Mouse (Mus musculus) T-helper 2 cell (primary cell): ENCODE measurements at regions not wholly inside any gene's neighbourhood (a gene's known extent, or its start where the extent isn't known, plus 50 kb on each side); places are given as distances from the start of the nearest gene placed in this dataset.

ENCODE experiments used
- in situ Hi-C: fragments of 300-600 bp; cut with MboI, MseI; formaldehyde crosslinking; loops from one replicate; pipeline ENCODE4 v1.15.1; 2025; ENCODE audit warnings: high pct_unique_total_duplicates

- in situ Hi-C loops: no loop called here
Observed at GRCm38 (mm10) chr17:45893698-45894097, 138.5 kb downstream of the Vegfa start.

GRCm38 (mm10) chr17:45893094-45893493 lies 139.1 kb downstream of the Vegfa start:
- in situ Hi-C loops: no loop called here

DNA sequence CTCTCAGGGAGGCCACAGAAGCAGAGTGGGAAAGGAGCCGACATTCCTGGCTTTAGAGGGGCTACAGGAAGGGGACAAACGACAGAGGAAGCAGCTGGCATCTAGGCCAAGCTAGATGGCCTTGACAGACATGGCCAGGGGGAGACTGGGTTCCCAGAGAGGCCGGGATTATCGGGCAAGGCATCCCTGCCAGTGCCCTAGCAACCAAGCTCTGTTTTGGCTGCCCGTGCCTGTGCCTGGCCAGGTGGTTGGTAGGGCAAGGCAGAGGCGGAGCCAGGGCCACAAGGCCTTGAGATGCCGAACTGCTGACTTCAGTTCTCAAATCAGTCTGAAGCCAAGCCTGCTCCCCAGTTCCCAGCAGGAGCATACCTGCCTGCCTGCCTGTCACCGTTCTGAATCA lies 142.7 kb downstream of the Vegfa start:
- in situ Hi-C loops: no loop called here

- in situ Hi-C loops: no loop called here
Observed at GRCm38 (mm10) chr17:45889051-45889450, 143.1 kb downstream of the Vegfa start.

GRCm38 (mm10) chr17:45886420-45887049 lies 145.6 kb downstream of the Vegfa start:
- in situ Hi-C loops: no loop called here

DNA sequence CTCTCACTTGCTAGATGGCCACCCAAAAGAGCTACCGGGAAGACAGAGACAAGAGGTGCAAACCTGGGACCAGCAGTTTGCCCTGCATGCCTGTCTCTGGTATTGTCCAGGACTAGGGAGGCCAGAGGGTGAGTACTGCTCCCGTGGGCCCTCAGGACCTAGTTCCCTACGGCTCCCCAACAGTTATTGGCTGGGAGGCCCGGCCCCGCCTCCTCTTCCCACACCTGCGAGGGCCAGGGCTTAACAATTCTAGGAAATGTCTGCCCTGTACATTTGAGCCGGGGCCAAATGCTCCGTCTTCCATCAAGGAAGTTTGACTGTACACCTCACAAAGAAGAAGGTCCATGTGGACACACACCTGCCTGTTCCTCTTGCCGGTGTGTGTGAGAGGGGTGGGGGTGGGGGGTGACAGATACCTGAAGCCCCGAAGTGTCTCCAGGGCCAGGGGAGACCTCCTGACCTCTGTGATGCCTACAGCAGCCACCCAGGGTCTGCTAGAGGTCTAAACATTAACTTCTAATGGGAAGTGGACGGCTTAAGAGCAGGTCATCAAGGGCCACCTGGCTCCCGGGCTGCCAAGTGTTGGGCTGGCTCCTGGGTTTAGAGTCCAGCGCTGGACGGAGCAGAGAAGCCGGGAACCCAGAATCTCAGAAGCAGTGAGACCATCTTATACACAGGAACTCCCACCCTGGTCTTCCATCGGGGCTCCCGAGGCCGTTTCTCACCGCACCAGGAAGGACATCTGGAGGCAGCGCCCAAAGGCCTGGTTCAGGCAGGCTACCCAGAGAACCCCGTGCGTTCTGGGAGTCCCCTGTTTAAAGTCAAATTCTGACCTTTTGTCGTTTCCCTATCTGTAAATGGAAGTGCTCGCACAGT lies 146.5 kb downstream of the Vegfa start:
- in situ Hi-C loops: no loop called here

DNA sequence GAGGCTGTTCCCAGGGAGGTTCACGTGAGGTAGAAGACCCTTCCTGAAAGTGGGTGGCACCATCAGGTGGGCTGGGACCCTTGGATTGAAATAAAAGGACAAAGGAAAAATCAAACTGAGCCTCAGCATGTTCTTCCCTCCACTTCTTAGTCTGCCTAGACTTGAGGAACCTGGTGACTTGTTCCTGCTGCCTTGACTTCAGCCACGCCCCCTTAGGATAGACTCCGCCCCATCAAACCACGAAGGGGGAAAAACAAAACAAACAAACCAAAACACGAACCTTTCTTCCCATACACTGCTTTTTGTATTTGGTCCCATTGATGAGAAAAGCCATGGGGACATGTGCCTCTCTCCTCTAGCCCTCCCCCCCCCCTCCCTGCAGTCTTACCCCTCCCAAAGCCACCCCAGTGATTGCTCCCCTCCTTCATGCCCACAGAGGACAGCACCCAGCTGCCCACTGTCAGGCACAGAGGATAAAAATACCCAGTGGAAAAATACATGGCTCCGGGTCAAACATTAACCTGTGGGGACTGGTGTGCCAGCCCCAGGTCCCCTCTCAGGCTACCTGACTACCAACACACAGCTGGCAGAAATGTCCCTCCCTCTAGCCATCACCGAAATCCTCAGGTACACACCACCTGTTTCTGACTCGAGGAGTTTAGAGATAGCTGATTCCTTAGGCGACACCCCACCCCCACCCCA lies 148.0 kb downstream of the Vegfa start:
- in situ Hi-C loops: no loop called here

- in situ Hi-C loops: no loop called here
Observed at GRCm38 (mm10) chr17:45882682-45883081, 149.0 kb upstream of the 1600014C23Rik start.

DNA sequence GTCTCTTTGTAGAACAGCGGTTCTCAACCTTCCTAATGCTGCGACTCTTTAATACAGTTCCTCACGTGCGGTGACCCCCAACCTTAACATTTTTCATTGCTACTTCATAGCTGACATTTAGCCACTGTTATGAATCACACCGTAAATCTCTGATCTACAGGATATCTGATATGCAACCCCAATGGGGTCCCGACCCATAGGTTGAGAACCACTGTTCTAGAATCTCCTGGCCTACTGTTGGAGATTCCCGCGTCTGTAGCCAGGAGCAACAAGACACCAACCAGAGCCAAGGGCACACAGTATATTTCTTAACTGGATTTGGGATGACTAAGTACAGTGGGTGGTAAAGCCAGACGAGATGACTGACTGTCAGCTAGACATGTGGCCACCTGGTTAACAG lies 147.6 kb upstream of the 1600014C23Rik start:
- in situ Hi-C loops: no loop called here

GRCm38 (mm10) chr17:45880761-45881160 lies 147.1 kb upstream of the 1600014C23Rik start:
- in situ Hi-C loops: no loop called here

- in situ Hi-C loops: no loop called here
Observed at GRCm38 (mm10) chr17:45879478-45880250, 146.0 kb upstream of the 1600014C23Rik start.

DNA sequence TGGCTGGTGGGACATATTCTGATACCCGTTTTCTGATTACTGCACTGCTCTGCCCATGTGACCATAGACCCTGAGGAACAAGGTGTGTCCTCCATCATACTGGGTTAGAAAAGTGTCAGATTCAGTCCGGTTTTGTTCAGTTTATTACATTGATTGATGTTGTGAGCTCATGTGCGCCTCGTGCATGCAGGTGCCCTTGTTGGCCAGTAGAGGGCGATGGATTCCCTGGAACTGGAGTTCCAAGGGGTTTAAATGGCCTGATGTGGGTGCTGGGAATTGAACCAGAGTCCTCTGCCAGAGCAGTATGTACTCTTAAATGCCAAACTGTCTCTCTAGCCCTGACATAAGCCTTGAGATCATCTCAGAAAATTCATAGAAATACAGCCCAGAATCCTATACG lies 144.8 kb upstream of the 1600014C23Rik start:
- in situ Hi-C loops: no loop called here

DNA sequence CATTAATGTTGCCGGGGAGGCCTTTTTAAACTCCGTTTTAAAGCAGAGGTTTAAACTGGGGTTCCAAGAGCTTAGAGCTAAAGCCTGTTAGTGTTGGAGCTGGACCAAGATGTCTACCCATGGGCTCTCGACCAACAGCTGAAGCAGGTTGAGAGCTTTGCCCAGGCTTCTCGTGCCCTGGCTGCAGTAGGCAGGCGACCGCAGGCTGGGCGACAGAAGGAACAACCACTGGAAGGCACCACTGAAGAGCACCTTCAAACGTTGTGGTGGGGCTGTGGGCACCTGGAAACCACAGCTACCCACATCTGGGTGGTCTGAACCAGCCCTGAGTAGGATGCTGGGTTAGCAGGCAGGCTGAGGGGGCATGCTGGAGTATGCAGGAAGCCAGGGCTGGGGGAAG lies 141.7 kb upstream of the 1600014C23Rik start:
- in situ Hi-C loops: no loop called here

DNA sequence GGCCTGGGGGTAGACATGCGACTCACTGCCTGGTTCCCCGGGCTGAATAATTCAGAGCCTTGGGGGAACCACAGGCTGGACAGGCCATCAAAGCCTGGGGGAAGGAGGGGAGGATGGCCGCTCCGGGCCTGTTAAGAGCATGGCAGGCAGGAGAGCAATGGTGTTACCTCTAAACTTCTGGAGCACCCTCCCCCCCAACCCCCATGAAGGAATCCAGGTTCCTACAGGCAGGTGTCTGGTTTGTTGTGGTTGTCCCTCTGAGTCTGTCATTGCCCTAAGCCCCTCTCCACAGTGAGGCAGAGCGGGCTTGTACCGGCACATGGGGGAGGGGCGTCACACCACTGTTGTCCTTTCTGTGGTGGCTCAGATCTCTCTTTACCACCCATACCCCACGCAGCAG lies 140.4 kb upstream of the 1600014C23Rik start:
- in situ Hi-C loops: no loop called here

- in situ Hi-C loops: no loop called here
Observed at GRCm38 (mm10) chr17:45873200-45873955, 139.7 kb upstream of the 1600014C23Rik start.

DNA sequence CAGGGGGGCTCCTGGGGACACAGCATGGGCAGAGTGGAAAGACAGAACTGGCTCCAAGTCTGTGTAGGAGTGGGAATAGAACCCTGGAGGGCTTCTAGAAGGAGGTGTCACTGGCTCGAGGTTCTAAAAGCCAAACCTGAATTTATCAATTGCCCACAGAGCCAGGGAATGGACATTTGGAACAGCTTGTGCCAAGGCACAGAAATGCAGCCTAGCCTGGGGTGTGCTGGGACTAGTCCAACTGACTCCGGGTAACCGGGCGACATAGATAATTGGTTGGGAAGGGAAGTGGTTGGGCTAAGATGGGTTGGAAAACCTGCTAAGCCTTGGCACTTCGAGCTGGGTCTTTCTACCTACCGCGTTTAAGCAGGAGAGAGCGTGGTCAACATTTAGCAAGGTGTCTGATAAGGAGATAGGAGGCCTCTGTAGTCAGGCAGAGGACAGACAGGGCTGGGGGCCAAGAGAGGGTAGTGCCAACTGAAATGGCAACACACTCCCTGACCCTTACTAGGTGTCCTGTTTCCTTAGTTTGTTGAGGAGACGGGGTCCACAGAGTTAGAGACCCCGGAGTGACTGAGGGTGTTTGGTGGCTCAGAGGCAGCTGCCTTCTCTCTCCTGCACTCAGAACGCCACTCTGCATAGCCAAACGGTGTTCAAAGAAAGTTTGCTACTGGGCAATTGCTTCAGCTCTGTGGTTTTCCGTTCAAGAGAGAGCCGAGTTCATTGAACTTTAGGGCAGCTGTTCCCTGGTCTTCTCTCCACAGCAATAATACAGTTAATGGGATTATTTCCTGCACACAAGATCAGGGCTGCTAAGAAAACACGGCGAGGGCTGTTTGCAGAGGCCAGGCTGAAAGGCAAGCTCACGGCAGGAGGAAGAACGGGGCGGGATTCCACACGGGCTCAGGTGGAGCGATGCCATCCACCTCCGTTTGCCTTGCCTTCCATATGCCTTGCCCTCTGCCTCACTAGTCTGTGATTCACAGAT lies 138.3 kb upstream of the 1600014C23Rik start:
- in situ Hi-C loops: no loop called here

DNA sequence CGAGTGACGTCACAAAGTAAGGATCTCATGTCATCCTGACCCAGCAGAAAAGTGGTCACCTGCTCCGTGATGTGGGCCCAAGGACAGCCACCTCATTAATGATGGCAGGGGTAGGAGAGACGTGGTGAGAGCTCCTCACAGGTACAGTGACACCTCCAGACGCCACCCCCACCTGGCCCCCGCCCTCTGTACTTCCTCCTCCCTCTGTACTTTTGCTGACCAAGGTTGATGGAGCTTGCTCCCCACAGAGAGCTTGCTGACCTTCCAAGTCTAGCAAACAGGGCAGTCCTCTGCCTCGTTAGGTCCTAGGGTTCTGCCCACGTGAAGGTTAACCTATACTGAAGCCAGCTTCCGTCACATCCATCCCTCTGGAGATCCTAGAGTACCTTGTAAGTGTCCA lies 137.4 kb upstream of the 1600014C23Rik start:
- in situ Hi-C loops: no loop called here

- in situ Hi-C loops: no loop called here
Observed at GRCm38 (mm10) chr17:45869014-45869968, 135.6 kb upstream of the 1600014C23Rik start.

DNA sequence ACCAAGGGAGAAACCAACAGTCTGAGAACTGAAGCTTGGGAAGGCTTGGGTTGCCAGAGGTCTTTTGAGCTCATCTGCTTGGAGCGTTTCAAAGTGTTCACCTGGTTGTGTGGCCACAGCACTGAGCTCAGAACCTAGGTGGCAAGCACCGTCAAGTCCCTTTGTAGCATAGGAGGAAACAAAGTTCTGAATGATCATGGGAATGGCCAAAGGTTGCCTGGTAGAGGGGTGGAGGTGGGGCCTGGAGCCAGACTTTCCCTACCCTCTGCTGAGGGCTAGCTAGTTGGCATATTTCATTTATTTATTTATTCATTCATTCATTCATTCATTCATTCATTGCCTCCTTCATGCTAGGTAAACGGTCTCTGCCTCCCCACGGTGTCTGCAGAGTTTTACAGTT lies 134.9 kb upstream of the 1600014C23Rik start:
- in situ Hi-C loops: no loop called here
